Mouse (Mus musculus) bone marrow, adult 2 months (tissue): ENCODE measurements around the gene Rfx2. TPM values are rescaled to one million over a fixed set of nuclear protein-coding genes. Genes with fewer than 3 reads are reported as not detected.

ENCODE experiments used
- H3K27ac ChIP-seq: fragments of 200-500 bp; 2 replicates; pipeline ENCODE4 v1.5.1; 2012; ENCODE audit warnings: low read depth, mild to moderate bottlenecking, control low read depth, inconsistent platforms, low read length; ENCODE audit not compliant: control insufficient read depth, poor library complexity, insufficient read depth
- H3K4me1 ChIP-seq: fragments of 200-500 bp; 2 replicates; pipeline ENCODE4 v1.6.1; 2011; ENCODE audit warnings: low read length; ENCODE audit not compliant: control insufficient read depth, insufficient read depth
- H3K4me3 ChIP-seq: fragments of 200-500 bp; replicated peaks from 2 replicates; pipeline ENCODE3; 2011; ENCODE audit warnings: mild to moderate bottlenecking, low read depth, low read length, control low read depth; ENCODE audit not compliant: control insufficient read depth
- CTCF ChIP-seq: fragments of 200-500 bp; IDR thresholded peaks from 2 replicates; pipeline ENCODE4 v1.5.1; 2011; ENCODE audit warnings: low read length, control low read depth; ENCODE audit not compliant: control insufficient read depth, insufficient read depth
- POLR2A ChIP-seq: fragments of 200-500 bp; IDR thresholded peaks from 2 replicates; pipeline ENCODE4 v1.6.1; 2011; ENCODE audit warnings: low read depth, mild to moderate bottlenecking, control low read depth, low read length, borderline replicate concordance; ENCODE audit not compliant: control insufficient read depth
- WGBS: fragments of 180-500 bp; shearing (Covaris S2); methylation state at CpG from one replicate; pipeline ENCODE4 v1.1.7; 2018; 5-methylcytosine and 5-hydroxymethylcytosine counted together
- polyA plus RNA-seq: library from polyadenylated mRNA; stranded (reverse); fragments of >200 nt; gene quantifications from 2 replicates; pipeline ENCODE4 v1.2.4, GENCODE M21; 2011; ENCODE audit warnings: low replicate concordance; ENCODE audit not compliant: missing spikeins, insufficient read depth, insufficient read length

The Rfx2 gene
- polyA plus RNA-seq, 1 experiment: 16.2 TPM

GRCm38 (mm10) chr17:56829171-56829570 lies 1.6 kb downstream of the Rfx2 start:
- Histone ChIP-seq H3K4me1 (no peaks in the 10 kb centered on the region; the same call in 1 of the 2 replicates), H3K4me3 (peak overlapping the region; percentile 69), H3K27ac (no peak overlapping the region)
- 56% methylated on average over 11 of the region's 11 CpGs for WGBS
- TF ChIP-seq POLR2A (no peak), CTCF (no peak)

GRCm38 (mm10) chr17:56826718-56827117 lies 4.1 kb downstream of the Rfx2 start:
- H3K4me1 ChIP-seq: no peaks in the 10 kb centered on the region; the same call in 1 of the 2 replicates
- no peak for TF ChIP-seq POLR2A
- TF ChIP-seq CTCF: no peak
- peak overlapping the region; percentile 65 for H3K27ac ChIP-seq
- WGBS: 50% methylated on average over 2 of the region's 2 CpGs
- peak overlapping the region; percentile 23 for H3K4me3 ChIP-seq

- no peak overlapping the region for H3K27ac ChIP-seq
- peaks cover 3% of the 10 kb centered on the region for H3K4me1 ChIP-seq
- 81% methylated on average over 2 of the region's 2 CpGs for WGBS
- H3K4me3 ChIP-seq: no peak overlapping the region
- TF ChIP-seq POLR2A (no peak), CTCF (no peak)
Observed at GRCm38 (mm10) chr17:56823352-56823751, 7.5 kb downstream of the Rfx2 start.

- H3K4me1 ChIP-seq: peaks cover 3% of the 10 kb centered on the region
- WGBS: 91% methylated on average over 2 of the region's 2 CpGs
- TF ChIP-seq POLR2A: no peak
- TF ChIP-seq CTCF: no peak
- H3K4me3 ChIP-seq: no peak overlapping the region
- H3K27ac ChIP-seq: no peak overlapping the region
Observed at GRCm38 (mm10) chr17:56822380-56822779, 8.4 kb downstream of the Rfx2 start.

GRCm38 (mm10) chr17:56819694-56820111 lies 11.1 kb downstream of the Rfx2 start:
- Histone ChIP-seq H3K4me1 (peaks cover 3% of the 10 kb centered on the region), H3K27ac (peak overlapping the region; percentile 74), H3K4me3 (no peak overlapping the region)
- WGBS: 17% methylated on average over 8 of the region's 8 CpGs
- TF ChIP-seq POLR2A (no peak), CTCF (no peak)

- Histone ChIP-seq H3K27ac (peak overlapping the region; percentile 9), H3K4me3 (no peak overlapping the region), H3K4me1 (peaks cover 4% of the 10 kb centered on the region)
- TF ChIP-seq CTCF: no peak
- TF ChIP-seq POLR2A: no peak
- 43% methylated on average over 6 of the region's 6 CpGs for WGBS
Observed at GRCm38 (mm10) chr17:56819032-56819545, 11.7 kb downstream of the Rfx2 start.

- no peak overlapping the region for H3K4me3 ChIP-seq
- H3K4me1 ChIP-seq: peaks cover 4% of the 10 kb centered on the region
- 64% methylated on average over 11 of the region's 11 CpGs for WGBS
- no peak for TF ChIP-seq CTCF
- no peak for TF ChIP-seq POLR2A
- no peak overlapping the region for H3K27ac ChIP-seq
Observed at GRCm38 (mm10) chr17:56818067-56818636, 12.7 kb downstream of the Rfx2 start.

GRCm38 (mm10) chr17:56815057-56815345 lies 15.8 kb downstream of the Rfx2 start:
- 83% methylated on average over 3 of the region's 3 CpGs for WGBS
- TF ChIP-seq POLR2A: no peak
- Histone ChIP-seq H3K4me3 (no peak overlapping the region), H3K27ac (no peak overlapping the region; the same call in 1 of the 2 replicates), H3K4me1 (peaks cover 4% of the 10 kb centered on the region)
